Mouse (Mus musculus) midbrain, postnatal 0 days (tissue): ENCODE measurements at regions not wholly inside any gene's neighbourhood (a gene's known extent, or its start where the extent isn't known, plus 50 kb on each side); places are given as distances from the start of the nearest gene placed in this dataset.

Experiments used
- ATAC-seq: fragments of 200-750 bp; cut with Nextera tagmentation; 2 replicates; pipeline ENCODE4 v1.8.0; 2017; ENCODE audit warnings: moderate number of reproducible peaks, mild to moderate bottlenecking, moderate TSS enrichment, moderate library complexity; ENCODE audit not compliant: low FRiP score
- DNase-seq: peaks from one replicate; pipeline ENCODE4 v3.0.0-alpha.2; 2015; ENCODE audit warnings: low spot score
- H3K27ac ChIP-seq: fragments of 300-500 bp; sonication (generic); 2 replicates; pipeline ENCODE4 v1.5.1; 2014; ENCODE audit warnings: low read depth, mild to moderate bottlenecking, low read length, mixed read lengths
- H3K27me3 ChIP-seq: fragments of 300-500 bp; sonication (generic); 2 replicates; pipeline ENCODE4 v1.6.1; 2014; ENCODE audit warnings: low read length, control low read depth, mixed read lengths; ENCODE audit not compliant: insufficient read depth
- H3K36me3 ChIP-seq: fragments of 300-500 bp; sonication (generic); 2 replicates; pipeline ENCODE4 v1.6.1; 2014; ENCODE audit warnings: low read length, control low read depth, mixed read lengths; ENCODE audit not compliant: insufficient read depth
- H3K4me1 ChIP-seq: fragments of 300-500 bp; sonication (generic); 2 replicates; pipeline ENCODE4 v1.6.1; 2014; ENCODE audit warnings: mild to moderate bottlenecking, control low read depth, antibody characterized with exemption, low read length, mixed read lengths; ENCODE audit not compliant: insufficient read depth
- H3K4me2 ChIP-seq: fragments of 300-500 bp; sonication (generic); 2 replicates; pipeline ENCODE4 v1.6.1; 2014; ENCODE audit warnings: low read depth, mild to moderate bottlenecking, low read length, mixed read lengths; ENCODE audit not compliant: poor library complexity, severe bottlenecking
- H3K4me3 ChIP-seq: fragments of 300-500 bp; sonication (generic); 2 replicates; pipeline ENCODE4 v1.5.1; 2014; ENCODE audit warnings: low read depth, mild to moderate bottlenecking, low read length, moderate library complexity
- H3K9ac ChIP-seq: fragments of 300-500 bp; sonication (generic); replicated peaks from 2 replicates; pipeline ENCODE4 v1.6.1; 2014; ENCODE audit warnings: mild to moderate bottlenecking, low read length, moderate library complexity, mixed read lengths; ENCODE audit not compliant: poor library complexity, severe bottlenecking
- H3K9me3 ChIP-seq: fragments of 300-500 bp; sonication (generic); 2 replicates; pipeline ENCODE4 v1.6.1; 2016; ENCODE audit warnings: low read length, control low read depth
- CTCF ChIP-seq: IDR thresholded peaks from 2 replicates; pipeline ENCODE4 v1.5.1; 2016; ENCODE audit warnings: antibody characterized with exemption, mild to moderate bottlenecking
- WGBS: fragments of 180-500 bp; shearing (Covaris S2); extraction: QIAGEN DNeasy Blood & Tissue Kit; methylation state at CpG from one replicate; pipeline ENCODE4 v1.1.7; 2014; 5-methylcytosine and 5-hydroxymethylcytosine counted together

DNA sequence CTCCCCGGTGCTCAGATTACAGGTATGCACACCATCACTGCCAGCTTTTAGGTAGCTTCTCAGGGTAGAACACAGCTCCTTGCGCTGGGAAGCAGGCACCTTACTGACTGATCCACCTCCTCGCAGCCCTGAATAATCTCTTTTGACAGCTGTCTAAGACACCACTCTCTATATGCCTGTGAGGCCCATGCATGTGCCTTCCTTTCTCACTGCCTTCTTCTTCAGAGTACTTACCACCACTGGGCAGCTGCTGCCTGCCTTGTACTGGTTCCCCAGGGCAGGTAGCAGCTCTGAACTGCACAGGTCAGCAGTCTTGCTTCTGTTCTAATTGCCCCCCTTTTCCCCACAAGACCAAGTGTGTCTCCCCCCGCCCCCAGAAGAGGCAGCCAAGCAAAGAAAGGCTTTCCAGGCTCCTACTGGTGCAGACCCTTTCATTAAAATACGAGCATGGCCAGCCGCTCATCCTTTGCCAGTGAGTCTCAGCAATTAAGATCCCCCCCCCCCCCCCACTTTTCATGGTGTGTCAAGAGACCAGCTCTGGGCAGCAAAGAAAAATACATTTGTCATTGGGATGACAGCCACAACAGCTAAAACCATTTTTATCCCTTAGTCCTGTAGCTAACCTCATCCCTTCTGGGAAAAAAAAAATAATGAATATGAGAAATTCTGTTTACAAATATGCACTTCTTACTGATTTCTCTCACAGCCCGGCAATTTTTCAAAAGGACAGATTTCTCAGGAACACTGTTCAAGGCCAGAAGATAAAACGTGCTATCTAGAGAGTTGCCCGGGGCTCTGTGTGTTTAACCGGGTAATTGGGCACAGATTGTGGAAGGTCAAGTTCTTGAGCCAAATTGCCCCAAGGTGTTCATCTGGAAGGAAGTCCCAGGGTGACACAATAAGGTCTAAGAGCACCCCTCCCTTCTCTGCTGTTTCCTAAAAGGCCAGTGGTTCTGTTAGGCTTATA lies 213.9 kb upstream of the Cxcr4 start:
- Histone ChIP-seq H3K4me1 (no peaks in the 10 kb centered on the region), H3K27me3 (no peaks in the 10 kb centered on the region), H3K27ac (0 out of 2 replicates have a peak overlapping the region, but pooled peaks have one; percentile 43), H3K4me2 (no peak overlapping the region), H3K9me3 (no peaks in the 10 kb centered on the region), H3K36me3 (no peaks in the 10 kb centered on the region), H3K9ac (no peak overlapping the region), H3K4me3 (no peak overlapping the region)
- no peak for ATAC-seq
- TF ChIP-seq CTCF = no peak
- 24% methylated on average over 10 of the region's 10 CpGs for WGBS
- peak; percentile 54 for DNase-seq

DNA sequence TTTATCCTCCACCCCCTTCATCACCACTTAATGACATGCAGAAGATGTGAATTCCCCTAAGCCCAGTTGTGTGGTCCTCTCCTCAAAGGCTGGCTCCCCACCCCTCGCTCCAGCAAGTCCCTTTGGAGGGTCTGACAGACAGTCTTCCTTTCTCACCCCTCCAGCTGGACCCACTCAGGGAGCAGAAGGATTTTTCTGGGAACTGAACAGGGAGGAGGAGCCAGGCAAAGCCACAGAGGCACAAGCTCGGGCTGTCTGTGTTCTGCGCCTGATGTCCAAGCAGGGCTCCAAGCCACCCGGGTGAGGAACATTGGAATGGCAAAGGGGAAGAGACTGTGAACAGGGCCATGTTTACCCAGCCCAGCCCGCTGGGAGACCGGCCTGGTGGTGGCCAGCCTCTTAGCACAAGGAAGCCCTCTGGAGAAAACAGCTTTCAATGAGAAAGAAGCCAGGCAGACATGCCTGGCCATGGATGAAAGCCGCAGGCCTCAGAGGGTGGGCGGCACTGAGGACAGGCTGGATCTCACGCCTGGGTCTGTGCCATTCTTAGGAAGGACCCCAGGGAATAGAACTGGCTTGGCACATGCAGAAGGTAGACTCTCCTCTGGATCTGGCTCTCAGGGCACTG lies 211.5 kb upstream of the Cxcr4 start:
- Histone ChIP-seq H3K27me3 (no peaks in the 10 kb centered on the region), H3K36me3 (no peaks in the 10 kb centered on the region), H3K4me3 (no peak overlapping the region), H3K4me1 (no peaks in the 10 kb centered on the region), H3K9ac (no peak overlapping the region), H3K4me2 (no peak overlapping the region), H3K27ac (no peak overlapping the region), H3K9me3 (no peaks in the 10 kb centered on the region)
- TF ChIP-seq CTCF = no peak
- peak; percentile 70 for DNase-seq
- ATAC-seq = peak; percentile 83
- 13% methylated on average over 9 of the region's 9 CpGs for WGBS

DNA sequence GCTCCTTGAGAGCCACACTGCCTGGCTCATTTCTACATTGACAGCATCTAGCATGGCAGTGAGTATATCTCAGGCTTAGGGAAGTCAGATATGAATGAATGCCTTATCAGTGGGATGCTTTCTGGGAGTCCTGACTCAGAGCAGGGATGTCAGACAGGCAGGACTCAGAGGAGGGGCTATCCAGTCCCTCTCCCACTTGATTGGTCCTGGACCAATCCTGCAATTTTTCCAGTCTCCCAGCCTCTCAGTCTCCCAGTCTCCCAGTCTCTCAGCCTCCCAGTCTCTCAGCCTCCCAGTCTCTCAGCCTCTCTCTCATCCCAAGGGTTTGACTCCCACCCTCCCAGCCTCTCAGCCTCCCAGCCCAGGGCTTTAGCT lies 211.0 kb upstream of the Cxcr4 start:
- H3K4me2 ChIP-seq = no peak overlapping the region
- no peak overlapping the region for H3K27ac ChIP-seq
- DNase-seq (no peak), ATAC-seq (peak; percentile 18; the same call in 1 of the 2 replicates)
- H3K4me1 ChIP-seq = no peaks in the 10 kb centered on the region
- TF ChIP-seq CTCF = no peak
- H3K27me3 ChIP-seq = no peaks in the 10 kb centered on the region
- no peak overlapping the region for H3K9ac ChIP-seq
- H3K36me3 ChIP-seq = no peaks in the 10 kb centered on the region
- no peak overlapping the region for H3K4me3 ChIP-seq
- no peaks in the 10 kb centered on the region for H3K9me3 ChIP-seq

DNA sequence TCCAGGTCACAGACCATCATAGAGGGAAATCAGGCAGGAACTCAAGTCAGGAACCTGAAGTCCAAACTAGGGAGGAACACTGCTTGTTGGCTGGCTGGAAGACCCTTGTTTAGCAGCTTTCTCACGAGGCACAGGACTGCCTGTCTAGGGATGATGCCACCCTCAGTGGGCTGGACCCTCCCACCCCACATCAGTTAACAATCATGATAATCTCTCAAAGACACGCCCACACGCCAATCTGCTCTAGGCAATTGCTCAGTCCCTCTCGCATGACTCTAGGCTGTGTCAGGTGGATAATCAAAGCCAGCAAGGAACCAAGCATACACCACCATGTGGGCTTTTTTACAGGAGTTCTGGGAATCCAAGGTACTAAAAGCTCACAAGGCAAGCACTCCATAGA lies 206.6 kb upstream of the Cxcr4 start:
- TF ChIP-seq CTCF = no peak

DNA sequence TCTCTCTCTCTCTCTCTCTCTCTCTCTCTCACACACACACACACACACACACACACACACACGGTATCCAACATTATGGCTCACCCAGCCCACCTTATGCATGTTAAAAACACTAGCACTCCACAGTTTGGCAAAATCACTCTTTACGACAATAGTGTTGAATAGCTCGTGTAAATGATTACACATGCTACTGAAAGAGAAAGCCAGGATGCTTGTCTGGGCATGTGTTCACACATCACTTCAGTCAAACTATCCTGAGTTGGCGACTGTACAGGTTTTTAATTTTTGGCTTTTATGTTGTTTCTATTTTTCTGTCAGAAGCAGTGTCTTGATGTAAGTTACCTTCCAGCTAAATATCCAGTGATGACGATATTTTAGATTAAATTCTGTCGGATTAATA lies 203.6 kb upstream of the Cxcr4 start:
- Histone ChIP-seq H3K4me3 (no peak overlapping the region), H3K4me2 (no peak overlapping the region), H3K9ac (no peak overlapping the region), H3K36me3 (no peaks in the 10 kb centered on the region), H3K27ac (no peak overlapping the region), H3K27me3 (no peaks in the 10 kb centered on the region), H3K9me3 (no peaks in the 10 kb centered on the region), H3K4me1 (no peaks in the 10 kb centered on the region)
- ATAC-seq = no peak
- DNase-seq = no peak
- TF ChIP-seq CTCF = no peak
- 89% methylated on average over 6 of the region's 6 CpGs for WGBS

More for the DNA sequence above, 206.6 kb upstream of the Cxcr4 start:
- ATAC-seq = no peak
- no peaks in the 10 kb centered on the region for H3K36me3 ChIP-seq
- no peaks in the 10 kb centered on the region for H3K4me1 ChIP-seq
- WGBS = 67% methylated on average over 4 of the region's 4 CpGs
- H3K27me3 ChIP-seq = no peaks in the 10 kb centered on the region
- H3K9ac ChIP-seq = no peak overlapping the region
- DNase-seq = no peak
- H3K4me2 ChIP-seq = no peak overlapping the region
- no peak overlapping the region for H3K4me3 ChIP-seq
- no peaks in the 10 kb centered on the region for H3K9me3 ChIP-seq
- no peak overlapping the region for H3K27ac ChIP-seq

DNA sequence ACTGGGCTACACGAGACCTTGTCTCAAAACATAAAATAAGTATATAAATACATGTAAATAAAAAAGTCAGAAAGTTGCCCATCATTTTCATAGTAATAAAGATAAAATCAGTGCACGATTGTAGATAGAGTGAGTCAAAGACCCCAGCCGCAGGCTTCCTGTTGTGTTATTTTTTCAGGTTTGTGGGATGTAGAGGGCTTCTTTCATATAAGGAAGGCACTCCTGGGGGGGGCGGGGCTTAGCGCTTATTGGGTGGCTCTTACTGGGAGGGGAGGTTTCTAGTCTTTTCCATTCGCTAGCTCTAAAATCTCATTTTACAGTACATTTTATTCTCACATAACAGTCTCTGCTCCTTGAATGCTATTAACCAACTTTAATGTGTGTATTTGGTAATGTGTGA lies 198.8 kb upstream of the Cxcr4 start:
- H3K4me1 ChIP-seq = no peaks in the 10 kb centered on the region
- DNase-seq (no peak), ATAC-seq (no peak)
- H3K9ac ChIP-seq = no peak overlapping the region
- no peaks in the 10 kb centered on the region for H3K9me3 ChIP-seq
- no peak overlapping the region for H3K27ac ChIP-seq
- 93% methylated on average over 6 of the region's 6 CpGs for WGBS
- no peak overlapping the region for H3K4me3 ChIP-seq
- H3K4me2 ChIP-seq = no peak overlapping the region
- no peaks in the 10 kb centered on the region for H3K27me3 ChIP-seq
- no peak for TF ChIP-seq CTCF
- no peaks in the 10 kb centered on the region for H3K36me3 ChIP-seq
